Mouse (Mus musculus) E14TG2a.4 (cell line): Measurements from ENCODE around the gene Fam149a.

Experiments used
- H3K27me3 ChIP-seq: 2 replicates; pipeline ENCODE4 v1.6.1; 2014; ENCODE audit warnings: low read length, control low read depth; ENCODE audit not compliant: insufficient read depth
- H3K36me3 ChIP-seq: 2 replicates; pipeline ENCODE4 v1.6.1; 2014; ENCODE audit warnings: low read length, control low read depth; ENCODE audit not compliant: insufficient read depth
- H3K4me1 ChIP-seq: replicated peaks from 2 replicates; pipeline ENCODE4 v1.6.1; 2014; ENCODE audit warnings: low read depth, low read length, control low read depth
- H3K4me3 ChIP-seq: replicated peaks from 2 replicates; pipeline ENCODE4 v1.5.1; 2014; ENCODE audit warnings: mild to moderate bottlenecking, low read length
- H3K9me3 ChIP-seq: 2 replicates; pipeline ENCODE4 v1.6.1; 2014; ENCODE audit warnings: low read length, control low read depth
- CTCF ChIP-seq: conservative IDR thresholded peaks from 2 replicates; pipeline ENCODE4 v1.5.1; 2014; ENCODE audit warnings: low read length
- NANOG ChIP-seq: IDR thresholded peaks from 2 replicates; pipeline ENCODE4 v1.6.1; 2014; ENCODE audit warnings: borderline replicate concordance, low read length, mixed read lengths
- POU5F1 ChIP-seq: IDR thresholded peaks from 2 replicates; pipeline ENCODE4 v1.6.1; 2014; ENCODE audit warnings: low read length, borderline replicate concordance

Gene Fam149a

DNA sequence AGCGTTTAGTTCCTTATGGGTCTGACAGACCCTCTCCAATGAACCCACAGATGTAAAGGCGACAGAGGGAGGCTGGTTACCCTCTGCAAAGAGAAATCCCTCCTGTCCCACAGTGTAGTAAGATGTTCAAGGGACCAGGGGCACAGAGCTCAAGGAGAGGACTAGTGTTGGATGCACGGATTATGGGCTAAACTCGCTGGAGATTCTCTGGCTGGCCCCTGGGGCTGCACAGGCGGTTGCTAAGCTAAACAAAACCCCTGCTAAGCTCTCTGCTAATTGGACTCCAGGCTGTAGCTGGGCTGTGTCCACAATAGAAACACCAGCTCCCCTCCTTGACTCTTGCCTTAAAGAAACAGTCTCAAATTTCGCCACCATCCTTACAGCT, at the start of gene Fam149a:
Gene Fam149a (minus strand): TSS at position 329 of the 385 bp plus-strand sequence.
- TF ChIP-seq NANOG (no peak), CTCF (no peak), POU5F1 (no peak)
- Histone ChIP-seq H3K27me3 (peaks cover 24% of the 10 kb centered on the region), H3K4me3 (peak within 1 kb of the TSS; percentile 74), H3K9me3 (no peaks in the 10 kb centered on the region), H3K36me3 (no peaks in the 10 kb centered on the region), H3K4me1 (peaks cover 25% of the 10 kb centered on the region)

DNA sequence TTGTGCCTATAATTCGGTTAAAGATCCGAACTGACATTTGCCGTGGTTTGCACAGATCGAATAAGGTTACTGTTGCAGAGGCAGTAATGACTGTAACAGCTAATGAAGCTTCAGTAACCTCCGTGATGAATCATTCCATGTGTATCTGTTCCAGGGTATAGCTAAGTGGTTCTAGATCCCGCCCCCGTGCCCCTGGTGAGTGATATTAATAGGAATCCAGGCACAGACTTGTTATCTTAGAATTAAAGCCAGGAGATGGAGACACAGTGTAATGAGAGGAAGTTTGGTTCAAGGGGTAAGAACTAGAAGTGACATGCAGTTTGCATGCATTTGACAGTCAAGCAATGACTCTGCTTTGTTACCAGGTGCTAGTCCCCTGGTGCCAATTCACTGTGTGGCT, 38.1 kb upstream of the Fam149a start:
- Histone ChIP-seq H3K27me3 (0 out of 2 replicates have a peak, but pooled peaks cover 3% of the 10 kb centered on the region), H3K4me1 (no peaks in the 10 kb centered on the region), H3K9me3 (no peaks in the 10 kb centered on the region), H3K4me3 (no peak overlapping the region), H3K36me3 (no peaks in the 10 kb centered on the region)
- TF ChIP-seq POU5F1 (no peak), NANOG (no peak), CTCF (no peak)

DNA sequence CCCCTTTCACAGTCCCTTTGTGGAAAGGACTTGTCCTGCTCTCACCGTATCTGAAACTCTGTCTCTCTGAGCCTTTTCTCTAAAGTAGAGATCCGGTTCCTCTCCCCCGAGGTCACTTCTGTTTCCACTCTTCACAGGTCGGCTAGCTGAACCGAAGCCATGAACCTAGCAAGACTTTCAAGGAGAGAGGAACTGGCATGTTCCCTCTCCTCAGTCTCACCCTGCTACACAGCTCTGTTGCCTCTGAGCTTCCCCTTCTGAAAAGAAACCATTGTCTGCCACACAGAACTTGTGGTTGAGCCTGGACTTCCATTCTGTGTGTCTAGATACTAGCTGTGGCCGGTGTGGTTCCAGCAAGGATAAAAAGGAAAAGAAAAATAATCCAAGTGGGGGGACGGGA, 32.9 kb upstream of the Fam149a start:
- Histone ChIP-seq H3K27me3 (0 out of 2 replicates have a peak, but pooled peaks cover 3% of the 10 kb centered on the region), H3K36me3 (no peaks in the 10 kb centered on the region), H3K9me3 (no peaks in the 10 kb centered on the region), H3K4me3 (no peak overlapping the region), H3K4me1 (peaks cover 15% of the 10 kb centered on the region)
- TF ChIP-seq CTCF (no peak), POU5F1 (no peak), NANOG (no peak)

DNA sequence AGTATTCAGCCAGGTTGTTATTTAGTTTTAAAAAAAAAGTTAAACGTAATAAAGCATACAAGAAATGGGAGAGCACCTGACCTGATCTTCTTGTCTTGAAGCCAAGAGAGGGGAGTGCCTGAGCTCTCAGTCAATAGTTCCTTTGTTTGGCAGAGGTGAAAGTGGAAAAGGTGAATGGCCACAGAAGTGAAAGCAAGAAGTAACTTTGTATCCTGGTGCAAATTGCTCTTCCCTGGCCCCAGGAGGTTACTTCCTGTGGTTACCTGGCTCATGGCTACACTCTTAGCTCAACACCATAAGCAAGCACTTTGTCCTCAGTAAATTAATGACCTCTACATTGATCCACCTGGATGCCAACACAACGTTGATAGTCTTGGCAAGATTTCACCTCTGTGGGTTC, 28.8 kb upstream of the Fam149a start, which contains the start of gene Tlr3:
Gene Tlr3 (minus strand): TSS at position 199 of the 400 bp plus-strand sequence.
- TF ChIP-seq POU5F1 (no peak), CTCF (no peak), NANOG (no peak)
- Histone ChIP-seq H3K4me3 (peak within 1 kb of the TSS; percentile 44), H3K36me3 (no peaks in the 10 kb centered on the region), H3K9me3 (no peaks in the 10 kb centered on the region), H3K27me3 (no peaks in the 10 kb centered on the region), H3K4me1 (peaks cover 15% of the 10 kb centered on the region)

DNA sequence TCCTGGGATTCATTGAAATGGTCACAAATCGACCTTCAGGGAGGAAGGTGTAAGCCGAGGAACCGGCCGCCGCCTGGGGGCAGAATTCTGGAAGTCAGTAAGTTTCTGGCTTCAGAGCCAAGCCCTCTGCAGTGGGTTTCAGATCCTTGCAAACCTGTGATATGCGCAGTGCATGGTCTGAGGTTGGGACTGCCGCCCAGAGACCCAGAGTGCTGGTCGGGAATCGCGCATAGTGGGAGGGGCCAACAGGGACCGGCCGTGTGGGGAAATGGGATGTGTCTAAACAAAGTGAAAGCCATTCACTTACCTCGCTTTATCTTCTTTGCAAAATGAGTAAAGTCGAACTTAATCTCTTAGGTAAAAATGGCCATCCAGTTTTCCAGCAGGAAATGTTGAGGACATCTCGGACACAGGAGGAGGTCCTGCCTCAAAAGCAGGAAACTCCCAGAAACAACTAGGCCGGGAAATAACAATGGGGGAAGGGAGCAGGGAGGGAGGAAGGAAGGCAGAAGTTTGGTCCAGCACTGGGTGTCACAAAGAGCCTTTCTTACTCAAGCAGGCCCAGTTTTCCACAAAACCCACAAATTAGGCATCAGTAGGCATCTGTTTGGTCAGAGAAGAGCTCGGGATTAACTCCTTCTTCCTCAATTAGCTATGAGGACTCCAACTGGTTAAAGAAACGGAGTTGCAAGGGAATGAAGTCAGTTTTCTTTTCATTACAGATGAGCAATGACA, 28.2 kb upstream of the Fam149a start:
- no peaks in the 10 kb centered on the region for H3K36me3 ChIP-seq
- H3K9me3 ChIP-seq: no peaks in the 10 kb centered on the region
- peaks cover 15% of the 10 kb centered on the region for H3K4me1 ChIP-seq
- TF ChIP-seq CTCF (no peak; the same call in none of the 2 replicates), POU5F1 (no peak), NANOG (no peak)
- peak overlapping the region; percentile 44 for H3K4me3 ChIP-seq
- H3K27me3 ChIP-seq: no peaks in the 10 kb centered on the region

DNA sequence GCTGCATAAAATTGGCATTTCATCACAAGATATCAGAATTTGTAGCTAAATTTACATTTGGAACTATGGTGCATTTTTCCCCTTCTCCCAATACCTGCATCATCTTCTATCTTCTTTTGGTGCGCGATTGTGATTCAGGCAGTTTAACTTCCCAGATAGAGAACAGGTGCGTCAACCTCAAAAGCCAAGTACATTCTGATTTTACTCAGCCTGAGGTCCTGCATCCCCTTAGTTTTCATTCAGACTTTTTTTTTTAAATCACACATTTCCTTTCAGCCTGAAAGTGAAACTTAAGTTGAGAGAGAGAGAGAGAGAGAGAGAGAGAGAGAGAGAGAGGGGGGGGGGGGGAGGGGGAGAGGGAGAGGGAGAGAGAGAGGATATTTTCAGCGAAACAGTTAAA, 27.6 kb upstream of the Fam149a start:
- H3K4me3 ChIP-seq: no peak overlapping the region
- peaks cover 15% of the 10 kb centered on the region for H3K4me1 ChIP-seq
- no peaks in the 10 kb centered on the region for H3K9me3 ChIP-seq
- TF ChIP-seq CTCF (no peak), NANOG (no peak), POU5F1 (no peak)
- H3K36me3 ChIP-seq: no peaks in the 10 kb centered on the region
- H3K27me3 ChIP-seq: no peaks in the 10 kb centered on the region

GRCm38 (mm10) chr8:45383250-45383649, 1.2 kb upstream of the Fam149a start:
- no peak overlapping the region for H3K4me3 ChIP-seq
- H3K27me3 ChIP-seq: peaks cover 29% of the 10 kb centered on the region
- peaks cover 25% of the 10 kb centered on the region for H3K4me1 ChIP-seq
- H3K9me3 ChIP-seq: no peaks in the 10 kb centered on the region
- no peaks in the 10 kb centered on the region for H3K36me3 ChIP-seq
- TF ChIP-seq NANOG: no peak
- TF ChIP-seq POU5F1: no peak
- TF ChIP-seq CTCF: no peak

DNA sequence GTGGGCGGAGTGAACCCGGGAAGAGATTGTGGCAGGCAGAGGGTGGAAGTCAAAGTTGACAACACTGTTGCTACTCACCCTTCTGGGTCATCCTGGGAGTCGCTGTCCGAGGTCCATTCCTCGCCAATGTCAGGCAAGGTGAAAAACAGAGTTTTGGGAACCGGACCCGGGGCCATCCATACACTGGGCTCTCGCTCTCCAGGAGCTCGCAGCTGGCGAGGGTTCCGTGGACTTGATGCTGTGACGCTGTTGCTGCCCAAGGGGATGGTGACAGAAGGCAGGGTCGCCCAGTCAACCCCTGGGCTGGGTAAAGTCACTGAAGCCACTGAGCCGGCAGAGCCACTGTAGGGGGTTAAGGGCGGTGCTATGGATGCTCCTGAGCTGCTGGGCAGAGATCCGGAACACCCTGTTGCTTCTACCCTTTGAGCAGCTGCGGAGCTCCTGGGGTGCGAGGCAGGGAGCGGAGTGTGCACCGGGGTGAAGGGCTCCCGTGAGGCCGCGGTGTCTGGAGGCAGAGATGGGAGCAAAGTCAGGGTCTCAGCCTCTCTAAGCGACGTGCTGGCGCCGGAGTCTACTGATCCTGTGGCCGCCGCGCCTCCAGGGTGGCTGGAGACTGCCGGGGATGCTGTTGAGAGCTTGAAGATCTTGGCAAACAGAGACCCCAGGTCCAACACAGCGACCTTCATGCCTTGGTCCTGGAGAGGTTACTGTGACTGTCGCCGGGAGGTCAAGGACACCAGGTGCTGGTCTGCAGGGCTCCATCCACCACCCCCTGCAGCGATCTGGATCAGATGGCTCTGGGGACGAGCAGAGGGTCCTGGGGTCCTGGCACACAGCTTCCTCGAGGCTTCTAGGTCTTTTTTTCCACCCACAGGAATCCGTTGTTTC, 772 bp downstream of the Fam149a start:
- peak overlapping the region; percentile 74 for H3K4me3 ChIP-seq
- peaks cover 21% of the 10 kb centered on the region for H3K27me3 ChIP-seq
- no peaks in the 10 kb centered on the region for H3K36me3 ChIP-seq
- no peaks in the 10 kb centered on the region for H3K9me3 ChIP-seq
- peaks cover 25% of the 10 kb centered on the region for H3K4me1 ChIP-seq
- TF ChIP-seq NANOG: no peak
- TF ChIP-seq POU5F1: no peak
- no peak for TF ChIP-seq CTCF
